Mouse (Mus musculus) layer of hippocampus, adult 9-10 months (tissue): Measurements from ENCODE around the gene Ncaph2.

Experiments used
- DNase-seq: peaks from one replicate; pipeline ENCODE4 v3.0.0; 2022; ENCODE audit warnings: low spot score

Ncaph2 gene

DNA sequence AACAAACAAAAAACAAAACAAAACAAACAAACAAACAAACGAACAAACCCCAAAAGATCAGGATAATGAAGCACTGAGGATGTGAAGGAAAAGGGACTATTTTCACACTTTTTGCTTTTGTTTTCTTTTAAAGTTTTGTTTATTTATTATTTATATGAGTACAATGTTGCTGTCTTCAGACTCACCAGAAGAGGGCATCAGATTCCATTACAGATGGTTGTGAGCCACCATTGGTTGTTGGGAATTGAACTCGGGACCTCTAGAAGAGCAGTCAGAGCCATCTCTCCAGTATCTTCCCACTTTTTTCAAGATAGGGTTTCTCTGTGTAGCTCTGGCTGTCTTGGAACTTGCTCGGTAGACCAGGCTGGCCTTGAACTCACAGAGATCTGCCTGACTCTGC, 12.2 kb upstream of the Ncaph2 start:
- no peak for DNase-seq

DNA sequence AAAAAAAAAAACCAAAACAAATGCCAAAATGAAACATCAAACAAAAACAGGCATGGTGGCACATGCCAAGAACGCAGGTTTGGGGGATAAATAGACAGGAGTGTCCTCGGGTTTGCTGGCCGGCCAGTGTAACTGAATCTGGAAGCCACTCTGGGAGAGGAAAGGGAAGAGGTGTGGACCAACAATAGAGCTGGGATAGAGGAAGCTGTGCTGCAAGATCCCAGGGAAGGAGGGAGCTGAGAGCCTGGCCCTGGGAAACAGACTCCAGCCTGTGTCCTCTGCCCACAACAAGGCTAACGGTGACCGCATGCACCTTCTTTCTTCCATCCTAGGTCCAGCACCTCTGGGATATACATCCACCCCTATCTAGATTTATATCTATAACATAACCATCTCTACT, 5.1 kb upstream of the Ncaph2 start:
- no peak for DNase-seq

DNA sequence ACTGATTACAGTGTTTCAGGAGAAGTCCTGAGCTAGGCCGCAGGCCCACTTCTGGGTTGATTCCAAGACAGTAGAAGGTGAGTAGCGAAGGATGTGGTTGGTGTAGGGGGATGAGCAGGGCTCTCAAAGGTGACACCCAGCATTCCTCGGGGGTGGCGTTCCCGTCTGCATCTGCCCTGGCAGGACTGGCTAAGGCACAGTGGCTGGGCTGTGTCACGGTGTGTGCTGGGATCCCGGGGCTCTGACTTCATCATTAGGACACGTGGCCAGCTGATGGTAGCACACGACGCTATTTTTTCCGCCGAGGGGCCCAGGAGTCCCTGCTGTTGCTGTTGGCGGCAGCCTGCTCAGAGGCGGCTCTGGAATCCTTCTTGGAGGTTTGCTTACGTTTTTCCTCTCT, 4.2 kb upstream of the Ncaph2 start:
- no peak for DNase-seq

DNA sequence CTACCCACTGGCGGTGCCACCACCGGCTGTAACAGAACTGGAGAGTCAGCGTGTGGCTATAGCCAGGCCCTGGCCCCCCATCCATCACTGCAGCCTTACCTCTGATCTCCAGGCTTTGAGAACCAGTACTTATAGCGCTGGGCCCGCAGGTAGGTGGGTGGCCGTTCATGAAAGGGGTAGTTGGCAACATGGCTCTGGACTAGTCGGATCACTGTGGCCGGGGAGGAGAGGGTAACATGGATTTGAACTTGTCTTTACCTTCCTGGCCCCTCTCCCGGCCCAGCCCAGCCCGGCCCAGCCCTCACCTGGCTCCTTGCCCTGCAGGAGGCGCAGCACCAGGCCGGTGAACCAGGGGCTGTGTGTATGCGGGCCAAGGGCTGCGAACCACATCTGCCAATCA, 3.5 kb upstream of the Ncaph2 start:
- no peak for DNase-seq

DNA sequence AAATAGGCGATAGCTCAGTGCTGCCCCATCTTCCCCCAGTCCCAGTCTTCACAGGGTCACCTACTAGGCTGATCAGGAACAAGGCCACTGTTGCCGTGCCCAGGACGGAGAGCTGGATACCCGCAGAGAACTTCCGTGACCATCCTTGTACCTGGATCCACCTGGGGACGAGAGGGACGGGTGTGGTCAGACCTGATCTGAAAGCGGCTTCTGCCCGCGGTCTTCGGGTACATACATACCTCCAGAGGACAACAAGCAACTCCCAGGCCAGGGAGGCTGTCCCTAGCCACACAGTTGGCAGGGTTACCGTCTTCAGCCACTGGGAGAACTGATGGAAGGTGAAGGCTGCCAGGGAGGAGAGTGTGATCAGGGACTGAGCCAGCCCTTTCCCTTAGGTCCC, 2.7 kb upstream of the Ncaph2 start:
- no peak for DNase-seq

DNA sequence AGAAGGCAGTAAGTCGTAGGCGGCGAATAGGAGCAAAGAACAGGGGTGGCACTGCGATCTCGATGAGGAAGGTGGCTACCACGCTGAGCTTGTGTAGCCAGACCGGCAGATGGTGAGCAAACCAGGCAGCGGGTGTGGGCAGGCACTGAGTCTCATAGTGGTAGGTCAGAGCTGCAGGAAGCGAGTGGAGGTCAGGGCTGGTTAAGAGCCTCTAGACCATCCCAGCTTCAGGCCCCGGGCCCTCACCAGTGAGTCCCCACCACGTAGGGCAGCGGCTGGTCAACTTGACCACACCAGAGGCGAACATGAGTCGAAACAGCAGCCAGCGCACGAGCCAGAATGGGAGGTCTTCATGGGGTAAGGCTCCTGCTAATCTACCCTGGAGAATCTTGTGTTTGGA, 1.7 kb upstream of the Ncaph2 start:
- no peak for DNase-seq

DNA sequence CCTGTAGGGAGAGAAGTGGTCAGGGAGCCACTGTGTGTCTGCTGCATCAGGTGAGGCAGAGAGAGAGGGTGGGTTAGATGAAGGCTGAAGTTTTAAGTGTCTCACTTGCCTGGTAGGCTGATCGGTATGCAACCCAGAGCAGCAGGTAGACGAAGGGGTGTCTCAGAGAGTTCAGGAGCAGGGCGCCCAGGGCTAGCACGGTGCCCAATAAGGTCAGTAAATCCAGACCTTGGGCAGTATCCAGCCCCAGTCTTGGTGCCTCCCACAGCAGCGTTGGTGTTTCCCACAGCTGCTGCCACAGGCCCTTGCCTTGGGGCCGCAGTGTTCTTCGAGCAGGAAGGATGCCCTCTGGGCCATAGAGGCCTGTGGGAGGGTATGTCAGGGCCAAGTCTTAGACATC, 1.1 kb upstream of the Ncaph2 start:
- no peak for DNase-seq

DNA sequence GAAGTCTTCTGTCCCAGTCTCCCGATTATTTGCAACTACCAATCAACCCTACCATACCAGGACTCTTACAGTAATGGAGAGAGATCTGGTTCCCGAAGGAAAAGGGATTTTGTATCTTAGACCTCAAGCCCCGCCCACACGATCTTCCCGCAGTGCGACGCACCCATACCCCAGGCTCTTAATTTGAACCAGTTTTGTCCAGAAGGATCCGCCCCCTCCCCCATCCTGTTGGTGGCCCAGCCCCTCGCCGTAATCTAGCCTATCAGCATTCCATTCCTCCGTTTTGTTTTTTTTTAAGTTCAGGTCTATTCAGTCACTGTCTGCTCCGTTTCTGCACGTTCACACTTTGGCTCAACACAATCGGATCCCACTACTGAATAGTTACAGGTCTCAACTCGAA, 853 bp downstream of the Ncaph2 start:
- DNase-seq = no peak

DNA sequence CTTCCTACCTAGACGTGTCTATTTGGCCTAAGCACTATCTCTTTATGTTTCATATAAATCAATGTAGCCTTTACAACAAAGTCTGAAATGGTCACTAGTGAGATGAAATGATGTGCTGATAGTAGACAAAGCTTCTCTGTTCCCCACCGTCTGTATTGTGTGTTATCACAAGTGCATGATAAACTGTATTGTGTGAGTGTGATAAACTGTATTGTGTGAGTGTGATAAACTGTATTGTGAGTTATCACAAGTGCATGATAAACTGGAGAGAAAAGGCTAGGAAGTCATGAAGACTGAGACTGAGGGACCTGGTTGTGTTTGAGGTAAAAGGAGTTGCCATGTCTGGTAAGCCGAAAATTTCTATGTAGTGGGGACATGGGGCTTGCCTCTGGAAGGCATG, 3.3 kb downstream of the Ncaph2 start:
- no peak for DNase-seq

DNA sequence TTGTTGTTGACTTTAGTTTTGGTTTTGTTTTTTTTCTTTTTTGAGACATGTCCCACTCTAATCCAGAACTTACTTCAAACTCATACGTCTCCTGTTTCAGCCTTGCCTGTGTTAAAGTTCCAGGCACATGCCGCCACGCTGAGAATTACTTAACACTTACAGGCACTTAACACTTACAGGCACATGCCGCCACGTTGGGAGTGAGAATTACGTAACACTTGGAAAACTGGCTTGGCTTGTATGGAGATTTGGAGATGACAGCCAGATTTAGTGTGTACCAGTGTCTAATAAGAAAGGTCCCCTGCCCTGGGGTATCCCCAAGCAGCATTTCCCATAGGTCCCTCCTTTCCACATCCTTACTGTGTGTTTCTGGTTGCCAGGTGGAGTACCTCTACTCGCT, 7.5 kb downstream of the Ncaph2 start:
- no peak for DNase-seq

DNA sequence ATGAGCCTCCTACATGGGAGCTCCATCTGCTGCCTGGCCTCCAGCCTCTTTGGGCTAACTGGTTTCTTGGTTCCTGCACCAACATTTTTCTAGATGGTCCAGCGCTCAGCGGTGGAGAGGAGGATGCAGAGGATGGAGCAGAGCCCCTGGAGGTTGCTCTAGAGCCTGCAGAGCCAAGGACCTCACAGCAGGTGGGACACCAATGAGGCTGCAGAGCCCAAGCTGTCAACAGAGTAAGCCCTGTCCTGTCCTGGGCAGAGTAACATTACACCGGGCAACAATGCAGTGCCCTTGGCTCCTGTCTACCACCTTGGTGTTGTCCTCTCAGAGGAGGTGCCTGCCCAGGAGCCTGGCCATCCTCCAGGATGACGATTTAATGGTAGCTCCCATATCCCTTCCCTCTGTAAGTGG, 9.6 kb downstream of the Ncaph2 start:
- DNase-seq = no peak

DNA sequence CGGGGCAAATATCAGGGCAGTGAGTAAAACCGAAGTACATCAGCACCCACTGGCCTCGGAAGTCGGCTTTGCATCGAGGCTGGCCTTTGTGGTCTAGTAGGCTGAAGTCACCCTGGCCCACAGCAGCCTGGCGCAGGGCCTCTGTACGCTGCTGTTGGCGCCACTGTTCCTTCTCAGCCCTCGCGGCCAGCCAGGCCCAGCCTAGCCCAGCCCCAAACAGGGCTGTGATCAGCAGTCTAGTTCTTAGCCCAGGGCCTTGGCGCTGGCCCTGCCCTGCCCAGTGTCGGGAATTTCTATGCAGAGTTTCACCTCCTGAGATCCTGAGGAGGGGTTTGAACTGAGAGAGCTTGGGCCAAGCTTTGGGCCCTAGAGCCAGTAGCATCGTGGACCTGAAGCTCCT, 16.5 kb downstream of the Ncaph2 start:
- no peak for DNase-seq

DNA sequence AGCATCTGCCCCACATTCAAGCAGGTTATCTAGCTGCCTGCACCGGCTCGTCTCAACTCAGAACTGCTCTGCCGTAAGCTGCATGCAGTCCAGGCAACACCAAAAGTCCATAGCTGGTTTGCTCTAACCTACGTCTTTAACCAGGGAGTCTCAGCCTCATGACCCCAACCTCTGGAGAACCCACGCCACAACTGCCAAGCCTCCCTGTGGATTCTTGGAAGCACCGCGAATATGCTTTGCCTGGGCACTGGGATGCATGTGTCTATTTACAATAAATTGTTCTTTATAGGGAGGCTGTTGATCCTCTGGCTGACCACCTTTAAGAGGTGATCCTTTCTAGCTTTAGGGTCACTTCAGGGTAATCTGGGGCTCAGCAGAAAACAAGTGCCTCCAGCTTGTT, 17.0 kb downstream of the Ncaph2 start:
- DNase-seq = no peak

DNA sequence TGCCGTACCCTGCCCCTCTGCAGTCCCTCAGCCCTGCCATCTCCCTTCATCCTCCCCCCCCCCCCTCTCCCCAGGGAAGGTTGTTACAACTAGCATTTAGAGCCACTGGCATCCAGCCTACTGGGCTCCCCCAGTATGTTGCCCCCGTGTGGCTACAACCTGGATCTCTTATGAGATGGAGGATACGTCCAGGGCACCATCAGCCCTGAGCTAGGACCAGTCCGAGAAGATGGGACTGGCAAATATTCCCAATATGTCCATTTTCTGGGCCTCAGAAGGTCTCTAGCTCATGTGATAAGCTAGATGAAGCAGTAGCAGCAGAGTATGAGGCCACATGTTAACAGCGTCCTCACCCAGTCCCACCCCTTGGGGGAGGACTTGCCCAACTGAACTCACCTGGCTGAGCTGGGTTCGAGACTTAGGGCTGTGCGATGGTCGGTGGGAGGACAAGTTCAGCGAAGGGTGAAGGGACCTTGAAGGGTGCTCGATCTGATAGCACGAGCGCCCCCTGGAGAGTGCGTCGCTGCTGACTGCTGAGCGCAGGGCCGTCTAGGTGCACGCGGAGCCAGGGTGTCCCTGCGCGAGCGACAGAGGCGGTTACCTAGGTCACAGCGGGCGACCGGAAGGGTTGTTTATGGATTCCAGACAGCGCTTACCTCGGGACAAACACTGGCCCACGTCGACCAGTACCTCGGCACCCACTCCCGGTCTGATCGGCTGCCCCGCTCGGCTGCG, 17.7 kb downstream of the Ncaph2 start:
- DNase-seq = peak; percentile 74

DNA sequence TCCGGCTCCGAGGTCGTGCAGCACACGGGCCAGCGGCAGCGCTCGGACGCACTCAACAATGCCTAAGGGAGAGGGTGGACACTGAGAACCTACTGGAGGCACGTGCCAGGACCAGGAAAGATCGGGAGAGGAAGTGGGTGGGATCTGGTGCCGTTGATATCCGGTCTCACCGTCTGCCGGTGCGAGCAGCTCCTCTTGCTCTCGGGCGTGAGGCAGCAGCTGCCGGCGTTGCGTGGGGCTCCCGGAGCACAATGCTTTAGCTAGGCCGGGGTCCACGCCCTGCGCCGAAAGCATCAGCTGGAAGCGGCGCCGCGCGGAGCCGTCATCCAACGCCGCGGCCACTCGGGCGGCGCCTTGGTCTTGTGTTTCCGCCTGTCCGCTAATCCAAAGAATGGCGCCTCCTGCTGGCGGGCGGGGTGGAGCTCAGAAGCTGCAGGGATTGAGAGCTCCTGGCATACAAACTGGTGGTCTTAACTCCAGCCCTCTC, 18.3 kb downstream of the Ncaph2 start, which contains the start of gene Sco2:
Gene Sco2, minus strand, starts transcription at position 85 of the 487 bp plus-strand sequence.
- peak; percentile 94 for DNase-seq

DNA sequence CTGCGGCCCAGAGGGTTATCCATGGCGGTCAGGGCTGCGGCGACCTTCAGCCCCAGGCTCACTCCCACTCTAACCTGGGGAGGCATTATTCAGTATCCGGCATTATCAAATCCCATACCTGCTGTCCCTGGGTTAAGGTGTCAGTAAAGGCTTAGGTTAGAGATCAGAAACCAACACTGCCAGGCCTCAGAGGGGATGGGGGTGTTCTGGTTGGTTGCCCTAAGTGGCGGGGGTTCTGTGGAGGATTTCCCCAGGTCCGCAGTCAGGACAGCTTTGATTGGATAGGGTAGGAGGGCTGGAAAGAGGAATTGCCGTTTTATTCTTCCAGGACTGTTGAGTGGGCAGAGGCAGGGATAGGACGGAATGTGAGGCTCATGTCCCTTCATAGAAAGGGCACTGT, 18.8 kb downstream of the Ncaph2 start:
- DNase-seq = no peak

DNA sequence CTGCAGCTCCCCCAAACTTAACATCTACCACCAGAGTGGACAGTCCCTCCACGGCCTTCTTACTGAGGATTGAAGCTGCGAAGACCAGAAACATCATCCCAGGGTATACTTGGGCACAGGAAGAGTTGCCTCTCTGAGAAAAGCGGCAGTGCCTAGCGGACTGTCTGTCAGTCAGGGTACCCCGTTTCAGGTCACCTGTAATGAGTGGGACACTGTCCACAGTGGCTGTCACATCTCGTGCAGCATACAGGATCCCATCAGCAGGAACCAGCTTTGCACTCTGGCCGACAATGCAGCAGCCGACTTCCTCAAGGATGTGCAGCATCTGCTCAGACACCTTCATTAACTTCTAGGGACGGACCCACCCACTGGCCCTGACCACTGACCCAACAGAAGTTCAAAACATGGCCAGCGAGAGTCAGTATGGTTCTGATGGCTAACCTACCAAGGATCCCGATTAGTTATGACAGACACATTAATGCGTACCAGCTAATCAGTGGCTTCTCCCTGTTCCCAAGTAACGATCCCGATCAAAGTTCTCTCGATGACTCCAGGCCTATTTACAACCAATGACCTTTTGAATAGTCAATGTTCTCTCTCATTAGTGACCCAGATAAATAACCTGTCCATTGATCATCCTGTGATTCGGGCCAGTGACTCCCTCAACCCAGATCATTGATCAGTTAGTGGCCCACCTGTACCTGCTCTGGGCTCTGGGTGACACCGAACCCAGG, 19.4 kb downstream of the Ncaph2 start:
- no peak for DNase-seq

DNA sequence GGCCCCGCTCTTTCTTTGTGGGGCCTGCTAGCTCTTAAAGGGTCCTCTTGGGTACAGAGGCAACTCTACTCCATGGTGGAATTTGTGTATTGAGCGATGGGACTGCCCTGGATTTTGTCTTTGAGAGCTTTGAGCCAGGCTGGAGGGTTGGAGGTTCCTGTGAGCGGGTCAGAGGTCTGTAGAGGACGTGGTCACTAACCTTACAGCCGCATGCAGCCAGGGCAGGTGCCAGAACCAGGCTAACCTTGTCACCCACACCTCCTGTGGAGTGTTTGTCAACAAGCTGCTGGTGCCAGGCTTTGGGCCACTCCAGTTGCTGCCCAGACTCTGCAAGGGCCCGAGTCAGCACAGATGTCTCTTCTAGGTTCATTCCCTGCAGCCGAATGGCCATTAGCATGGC, 20.5 kb downstream of the Ncaph2 start:
- no peak for DNase-seq

DNA sequence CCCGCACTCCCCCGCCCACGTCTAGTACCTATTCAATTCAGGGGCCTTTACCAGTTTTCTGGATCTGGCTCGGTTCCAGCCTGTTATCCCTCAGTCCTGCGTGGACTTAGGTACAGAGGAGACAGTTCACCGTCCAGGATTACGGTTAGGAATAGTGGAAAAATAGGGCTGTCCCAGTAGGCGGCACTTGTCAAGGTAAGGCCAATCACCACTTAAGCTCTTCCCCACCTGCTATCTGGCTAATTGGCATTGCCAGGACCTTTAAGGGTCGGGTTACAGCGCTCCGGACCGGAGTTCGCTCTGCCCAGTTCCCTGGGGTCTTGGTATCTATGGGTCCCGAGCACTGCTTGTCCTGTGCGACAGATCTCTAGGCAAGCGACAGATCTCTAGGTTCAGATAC, 21.4 kb downstream of the Ncaph2 start, which contains the start of gene Tymp:
Gene Tymp, minus strand, starts transcription at position 83 of the 400 bp plus-strand sequence.
- no peak for DNase-seq

DNA sequence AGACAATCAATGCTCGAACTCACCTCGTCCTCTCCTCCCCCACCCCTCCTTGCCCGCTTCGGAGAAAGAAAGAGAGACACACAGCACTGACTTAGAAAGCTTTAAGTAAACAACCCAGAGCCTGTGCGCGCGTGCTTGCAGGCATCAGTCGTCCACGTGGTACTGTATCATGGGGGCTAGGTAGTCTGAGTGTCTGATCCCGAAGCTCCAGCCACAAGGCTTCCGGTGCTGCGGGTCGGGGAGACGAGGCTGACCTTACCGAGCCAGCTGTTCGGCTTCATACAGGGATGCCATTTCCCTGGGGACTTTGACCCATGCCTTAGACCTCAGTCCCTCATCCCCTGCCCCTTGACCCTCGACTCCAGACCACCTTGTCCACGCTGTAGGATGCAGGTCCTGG, 21.8 kb downstream of the Ncaph2 start:
- DNase-seq = no peak

DNA sequence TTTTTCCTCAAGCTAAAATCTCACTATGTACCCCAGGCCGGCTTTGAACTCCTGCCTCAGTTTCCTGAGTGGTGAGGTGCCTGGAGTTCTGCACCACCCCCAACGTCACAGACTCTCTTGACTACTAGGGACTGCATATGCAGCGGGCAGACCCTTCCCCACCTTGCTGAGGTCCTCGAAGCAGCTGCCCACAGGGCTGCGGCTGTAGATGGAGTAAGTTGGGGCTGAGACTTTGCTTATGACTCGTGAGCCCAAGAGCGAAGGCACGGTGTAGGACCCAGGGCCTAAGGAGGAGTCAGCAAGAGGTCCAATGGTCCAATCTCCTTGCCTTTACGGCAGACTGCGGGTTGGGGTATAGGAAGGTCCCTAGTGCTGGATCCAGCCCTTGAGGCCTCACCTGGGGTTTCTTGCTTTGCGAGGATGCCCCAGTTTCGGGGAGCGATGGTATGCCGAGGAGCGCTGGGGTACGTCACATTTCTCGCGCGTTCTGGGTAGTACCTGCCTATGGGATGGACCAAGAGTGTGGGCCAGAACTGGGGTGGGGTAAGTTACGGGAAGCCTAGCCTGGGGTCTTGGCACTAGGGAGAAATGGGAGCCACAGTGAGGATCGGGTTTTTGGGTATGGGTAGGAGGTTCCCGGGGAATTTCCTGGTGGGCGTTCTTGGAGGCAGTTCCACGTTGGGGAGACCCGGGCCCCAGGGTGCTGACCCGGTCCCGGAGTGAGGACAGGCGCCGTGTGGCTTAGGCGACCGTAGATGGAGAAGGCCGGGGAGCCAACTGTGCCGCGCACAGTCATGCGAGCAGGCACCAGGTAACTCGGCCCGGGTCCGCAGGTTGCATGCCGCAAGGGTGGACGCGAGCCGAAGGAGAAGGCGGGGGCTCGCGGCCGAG, 22.7 kb downstream of the Ncaph2 start:
- no peak for DNase-seq

DNA sequence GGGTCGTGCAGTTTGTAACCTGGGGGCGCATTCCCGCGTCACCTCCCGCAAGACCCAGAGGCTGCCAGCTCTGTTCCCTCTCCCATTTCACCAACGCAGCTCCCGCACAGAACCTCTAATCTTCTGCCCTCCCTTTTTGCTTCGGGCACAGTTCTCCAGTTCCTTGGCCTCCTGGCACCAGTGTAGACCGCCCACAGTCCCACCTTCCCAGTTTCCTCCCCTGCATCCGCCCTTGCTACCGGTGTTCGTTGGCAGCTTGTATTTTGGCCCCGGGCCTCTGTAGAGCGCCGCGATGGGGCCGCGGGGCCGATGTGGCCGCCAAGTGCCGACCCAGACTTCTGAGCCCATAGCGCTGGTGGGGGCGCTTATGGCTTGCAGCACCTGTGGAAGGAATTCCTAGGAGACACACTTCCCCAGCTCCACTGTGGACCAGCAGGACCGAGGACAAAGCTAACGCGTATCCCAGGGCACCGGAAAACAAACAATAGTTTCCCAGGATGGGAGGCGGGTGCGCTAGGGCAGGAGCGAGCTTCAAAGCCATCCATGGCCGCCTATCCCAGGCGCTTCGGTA, 23.4 kb downstream of the Ncaph2 start, which contains the start of gene Odf3b:
Gene Odf3b, minus strand, starts transcription at position 452 of the 571 bp plus-strand sequence.
- no peak for DNase-seq
